Mouse (Mus musculus) liver (tissue): Measurements from ENCODE around the gene Olfr1392.

Source experiments
- DNase-seq: peaks from one replicate; pipeline ENCODE4 v3.0.0-alpha.2; 2020; ENCODE audit warnings: mixed read lengths

The Olfr1392 gene

DNA sequence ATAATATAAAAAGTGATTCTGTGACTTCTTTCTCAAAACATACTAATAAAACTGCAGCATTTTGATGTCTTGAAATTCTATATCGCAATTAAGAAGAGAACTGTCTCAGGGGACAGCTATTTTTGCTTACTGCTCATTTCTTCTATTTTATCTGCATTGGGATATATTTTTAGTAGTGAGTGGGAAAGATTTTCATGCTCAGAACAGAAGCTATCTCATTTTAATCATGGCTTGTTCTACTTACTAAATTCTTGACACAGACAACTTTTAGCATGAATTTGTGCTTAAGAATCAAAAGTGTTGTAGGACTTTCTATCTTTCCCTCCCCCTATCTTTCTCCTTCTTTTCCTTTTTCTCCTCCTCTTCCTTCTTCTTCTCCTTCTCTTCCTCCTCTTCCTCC is 44.6 kb downstream of the Olfr1392 start:
- DNase-seq = no peak

DNA sequence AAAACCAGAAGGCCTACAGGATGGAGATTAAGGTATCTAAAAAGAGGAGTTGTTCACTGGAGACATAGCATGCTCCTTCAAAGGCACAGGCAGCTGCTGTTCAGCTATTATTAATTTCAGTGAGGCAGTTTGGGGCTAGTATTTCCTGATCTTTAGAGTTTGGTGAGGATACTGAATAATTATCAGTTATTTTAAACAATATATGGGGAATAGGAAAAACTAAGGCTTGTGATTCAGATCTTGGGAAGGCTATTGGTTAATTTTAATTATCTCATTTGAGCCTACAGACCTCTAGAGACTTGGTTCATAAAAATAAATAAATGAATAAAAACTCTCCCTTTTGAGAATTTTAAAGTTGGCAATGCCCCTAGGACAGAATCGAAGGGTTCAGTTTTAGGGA is 49.8 kb downstream of the Olfr1392 start, which contains the start of gene Olfr1390:
Gene Olfr1390, plus strand, starts transcription at position 301 of the 400 bp plus-strand sequence.
- no peak for DNase-seq

DNA sequence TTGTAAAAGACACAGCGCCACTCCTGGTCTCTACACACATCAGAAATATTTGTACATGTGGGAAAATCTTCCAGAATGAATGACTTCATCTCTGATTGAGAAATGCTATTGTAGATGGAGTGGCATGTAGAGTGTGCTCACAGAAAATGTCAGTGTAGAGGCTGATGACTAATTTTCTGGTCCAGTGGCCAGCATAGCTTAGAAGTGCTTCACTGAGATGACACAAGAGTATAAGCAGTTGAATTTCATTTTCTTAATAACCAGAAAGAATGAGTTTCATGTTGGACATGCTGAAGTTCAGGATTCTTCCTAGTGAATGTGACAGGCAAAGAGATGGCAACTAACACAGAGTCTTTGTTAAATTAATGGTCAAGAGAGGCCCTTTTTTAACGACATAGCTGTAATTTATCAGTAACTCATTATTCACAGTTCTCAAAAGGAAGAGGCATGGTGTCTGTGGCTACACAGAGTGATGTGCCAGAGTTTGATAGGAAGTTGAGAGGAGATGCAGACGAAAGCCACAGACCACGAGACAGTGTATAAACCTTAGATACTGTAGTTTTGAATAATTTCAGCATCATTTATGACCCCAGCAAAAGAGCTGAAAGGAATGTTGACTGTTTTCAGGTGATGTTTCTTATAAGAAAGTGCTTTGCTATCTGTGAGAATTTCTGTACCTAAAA is 52.2 kb downstream of the Olfr1392 start:
- DNase-seq = no peak
